Mouse (Mus musculus) thymus, postnatal 25 days (tissue): ENCODE results near the gene Klk8.

Experiments used
- DNase-seq: peaks from one replicate; pipeline ENCODE4 v3.0.0; 2022

Gene Klk8

GRCm38 (mm10) chr7:43797333-43797769 is at the start of gene Klk8:
Gene Klk8, plus strand, starts transcription at chr7:43797577.
- DNase-seq = peak; percentile 48

- no peak for DNase-seq
These were observed 49.6 kb upstream of the Klk8 start for GRCm38 (mm10) chr7:43747788-43748187.

DNA sequence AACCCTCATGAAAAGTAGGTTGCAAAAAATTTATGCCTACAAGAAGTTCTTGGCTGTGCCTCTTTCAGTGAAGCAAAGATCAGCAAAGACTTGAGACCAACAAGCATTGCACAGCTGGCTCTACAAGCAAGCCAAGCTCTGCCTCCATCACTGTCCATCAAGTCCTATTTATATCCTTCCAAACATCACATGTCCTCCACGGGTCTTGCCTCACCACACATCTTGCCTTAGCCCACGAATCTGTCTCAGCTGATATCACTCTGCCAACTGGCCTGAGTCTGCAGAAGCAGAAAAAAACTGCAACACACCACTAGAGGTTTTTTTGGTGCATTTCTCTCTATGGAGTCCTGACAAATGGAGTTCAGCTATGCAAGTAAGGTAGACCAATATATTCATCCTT is 44.6 kb upstream of the Klk8 start:
- no peak for DNase-seq

DNA sequence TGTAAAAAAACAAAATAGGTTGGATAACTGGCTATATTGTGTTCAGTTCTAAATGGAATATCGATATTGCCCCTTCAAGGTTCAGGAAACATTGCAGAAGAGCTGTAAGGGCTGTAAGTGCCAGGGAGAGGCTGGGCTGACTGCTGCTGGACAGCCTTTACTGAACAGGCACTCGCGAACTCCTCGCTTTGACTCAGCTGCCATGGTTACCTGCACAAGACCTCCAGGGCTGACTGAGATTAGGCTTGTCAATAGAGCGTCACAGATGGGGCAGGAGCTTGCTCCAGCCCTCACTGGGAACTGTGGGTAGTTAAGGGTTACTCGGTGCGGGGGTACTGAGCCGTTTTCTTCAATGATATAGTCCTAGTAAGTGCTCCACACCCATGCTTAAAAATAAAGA is 30.9 kb upstream of the Klk8 start:
- DNase-seq = no peak

- DNase-seq = no peak
These were observed 28.8 kb upstream of the Klk8 start, which contains the start of gene Klk12 for GRCm38 (mm10) chr7:43768597-43768996. Gene Klk12, plus strand, starts transcription at chr7:43768897.

DNA sequence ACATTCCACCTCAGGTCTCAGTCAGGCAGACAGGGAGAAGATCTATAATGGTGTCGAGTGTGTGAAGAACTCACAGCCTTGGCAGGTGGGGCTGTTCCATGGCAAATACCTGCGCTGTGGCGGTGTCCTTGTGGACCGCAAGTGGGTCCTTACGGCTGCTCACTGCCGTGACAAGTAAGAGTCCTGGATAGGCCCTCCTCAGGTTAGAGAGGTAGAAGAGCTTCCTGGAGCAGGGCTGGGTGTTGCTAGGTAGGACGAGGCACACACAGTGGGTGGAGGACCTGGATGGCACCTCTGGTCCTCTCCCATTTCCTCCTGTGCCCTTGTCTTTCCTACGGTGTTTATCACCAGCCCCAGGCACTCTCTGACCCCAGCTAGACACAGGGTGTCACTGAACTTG is 27.7 kb upstream of the Klk8 start:
- no peak for DNase-seq

DNA sequence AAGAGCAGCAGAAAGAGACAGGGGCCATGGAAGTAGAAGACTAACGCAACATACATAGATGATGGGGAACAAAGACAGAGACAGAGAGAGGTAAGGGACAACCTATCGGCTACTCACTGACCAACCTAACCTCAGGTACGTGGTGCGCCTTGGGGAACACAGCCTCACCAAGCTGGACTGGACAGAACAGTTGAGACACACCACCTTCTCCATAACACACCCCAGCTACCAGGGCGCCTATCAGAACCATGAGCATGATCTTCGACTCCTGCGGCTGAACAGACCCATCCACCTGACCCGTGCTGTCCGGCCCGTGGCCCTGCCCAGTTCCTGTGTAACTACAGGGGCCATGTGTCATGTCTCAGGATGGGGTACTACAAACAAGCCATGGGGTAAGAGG is 26.7 kb upstream of the Klk8 start:
- DNase-seq = no peak

DNA sequence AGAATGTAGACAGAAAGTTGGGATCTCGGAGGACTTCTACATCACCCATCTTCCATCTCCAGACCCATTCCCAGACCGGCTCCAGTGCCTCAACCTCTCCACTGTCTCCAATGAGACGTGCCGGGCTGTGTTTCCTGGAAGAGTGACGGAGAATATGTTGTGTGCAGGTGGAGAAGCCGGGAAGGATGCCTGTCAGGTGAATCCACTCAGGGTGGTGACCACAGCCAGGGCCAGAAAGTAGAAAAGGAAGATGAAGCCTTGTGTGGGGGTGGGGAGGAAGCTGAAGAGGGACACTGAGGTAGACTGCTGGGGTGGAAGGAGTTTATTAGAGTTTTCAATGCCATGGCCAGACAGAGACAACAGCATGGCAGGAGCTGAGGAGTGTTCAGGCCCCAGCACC is 25.5 kb upstream of the Klk8 start:
- DNase-seq = no peak

GRCm38 (mm10) chr7:43772901-43773300 is 24.5 kb upstream of the Klk8 start:
- no peak for DNase-seq

GRCm38 (mm10) chr7:43774364-43774763 is 23.0 kb upstream of the Klk8 start, which contains the start of gene Klk11:
Gene Klk11, plus strand, starts transcription at chr7:43774604.
- DNase-seq = no peak

- DNase-seq = no peak
These were observed 22.6 kb upstream of the Klk8 start for GRCm38 (mm10) chr7:43774802-43775201.

- DNase-seq = no peak
These were observed 21.9 kb upstream of the Klk8 start for GRCm38 (mm10) chr7:43775311-43776057.

DNA sequence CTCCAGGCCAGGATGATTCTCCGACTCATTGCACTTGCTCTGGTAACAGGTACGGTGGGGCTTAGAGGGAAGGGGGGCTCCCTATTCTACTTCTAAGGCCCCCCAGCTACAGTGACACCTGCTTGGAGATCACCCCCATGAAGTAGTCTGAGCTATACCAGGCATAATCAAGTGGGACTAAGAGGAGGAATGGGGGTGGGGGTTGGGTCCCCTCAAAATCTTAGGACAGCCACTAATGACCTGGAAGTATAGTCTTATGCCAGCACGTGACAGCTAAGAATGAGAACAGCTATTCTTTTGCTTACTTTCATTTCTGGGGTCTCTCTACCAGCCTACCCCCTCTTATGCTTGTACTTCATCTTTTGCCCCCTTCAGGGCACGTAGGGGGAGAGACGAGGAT is 20.9 kb upstream of the Klk8 start:
- no peak for DNase-seq

DNA sequence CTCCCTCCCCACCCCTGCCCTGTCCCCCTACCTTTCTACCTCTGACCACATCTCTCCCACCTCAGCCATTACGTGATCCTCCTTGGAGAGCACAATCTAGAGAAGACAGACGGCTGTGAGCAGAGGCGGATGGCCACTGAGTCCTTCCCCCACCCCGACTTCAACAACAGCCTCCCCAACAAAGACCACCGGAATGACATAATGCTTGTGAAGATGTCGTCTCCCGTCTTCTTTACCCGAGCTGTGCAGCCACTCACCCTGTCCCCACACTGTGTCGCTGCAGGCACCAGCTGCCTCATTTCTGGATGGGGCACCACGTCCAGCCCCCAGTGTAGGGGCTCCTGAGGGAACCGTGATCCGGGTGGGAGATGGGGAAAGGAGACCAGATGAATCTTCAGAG is 20.0 kb upstream of the Klk8 start:
- DNase-seq = no peak

DNA sequence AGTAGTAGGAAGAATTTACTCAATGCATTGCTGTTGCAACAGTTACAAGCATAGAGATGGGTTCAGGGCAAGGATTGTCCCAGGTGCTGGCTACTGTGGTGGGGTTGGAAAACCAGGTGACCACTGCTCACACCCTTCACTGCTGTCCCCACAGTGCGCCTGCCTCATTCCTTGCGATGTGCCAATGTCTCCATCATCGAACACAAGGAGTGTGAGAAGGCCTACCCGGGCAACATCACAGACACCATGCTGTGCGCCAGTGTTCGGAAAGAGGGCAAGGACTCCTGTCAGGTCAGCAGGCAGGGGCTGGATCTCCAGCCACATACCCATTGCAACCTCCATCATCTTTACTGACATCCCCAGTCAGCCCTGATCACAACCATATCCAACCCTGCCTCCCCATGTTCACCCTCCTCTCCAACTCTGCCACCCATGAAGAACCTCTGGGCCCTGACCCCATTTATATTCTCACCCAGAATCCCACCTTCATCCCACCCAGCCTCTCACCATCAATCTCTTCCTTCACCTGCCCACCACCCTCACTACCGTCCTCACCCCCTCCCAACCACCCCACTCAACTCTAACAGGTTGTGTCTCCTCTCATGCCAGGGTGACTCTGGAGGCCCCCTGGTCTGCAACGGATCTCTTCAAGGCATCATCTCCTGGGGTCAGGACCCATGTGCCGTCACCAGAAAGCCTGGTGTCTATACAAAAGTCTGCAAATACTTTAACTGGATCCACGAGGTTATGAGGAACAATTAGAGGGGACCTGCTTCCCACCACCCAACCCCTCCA is 19.0 kb upstream of the Klk8 start:
- no peak for DNase-seq

DNA sequence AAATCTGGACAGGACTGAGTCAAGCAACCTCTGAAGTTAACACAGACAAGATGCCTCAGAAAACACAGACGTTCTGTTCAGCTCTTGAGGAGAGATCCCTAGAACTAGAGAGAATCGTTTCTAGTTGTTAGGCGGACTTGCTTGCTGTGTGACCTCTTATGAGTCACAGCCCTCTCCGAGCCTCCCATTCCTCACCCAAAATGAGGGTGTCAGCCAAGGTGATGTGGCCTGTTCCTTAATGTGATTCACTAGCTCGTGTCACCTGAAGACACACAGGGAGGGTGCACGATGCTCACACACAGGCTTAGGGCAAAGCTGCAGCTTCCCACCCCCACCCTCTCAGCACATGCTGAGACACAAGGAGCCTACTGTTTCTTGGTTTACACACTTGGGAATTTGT is 17.1 kb upstream of the Klk8 start:
- DNase-seq = no peak

- no peak for DNase-seq
These were observed 16.6 kb upstream of the Klk8 start, which contains the start of gene Klk10 for GRCm38 (mm10) chr7:43780746-43781145. Gene Klk10, plus strand, starts transcription at chr7:43781035.

- no peak for DNase-seq
These were observed 15.8 kb upstream of the Klk8 start for GRCm38 (mm10) chr7:43781541-43781940.

DNA sequence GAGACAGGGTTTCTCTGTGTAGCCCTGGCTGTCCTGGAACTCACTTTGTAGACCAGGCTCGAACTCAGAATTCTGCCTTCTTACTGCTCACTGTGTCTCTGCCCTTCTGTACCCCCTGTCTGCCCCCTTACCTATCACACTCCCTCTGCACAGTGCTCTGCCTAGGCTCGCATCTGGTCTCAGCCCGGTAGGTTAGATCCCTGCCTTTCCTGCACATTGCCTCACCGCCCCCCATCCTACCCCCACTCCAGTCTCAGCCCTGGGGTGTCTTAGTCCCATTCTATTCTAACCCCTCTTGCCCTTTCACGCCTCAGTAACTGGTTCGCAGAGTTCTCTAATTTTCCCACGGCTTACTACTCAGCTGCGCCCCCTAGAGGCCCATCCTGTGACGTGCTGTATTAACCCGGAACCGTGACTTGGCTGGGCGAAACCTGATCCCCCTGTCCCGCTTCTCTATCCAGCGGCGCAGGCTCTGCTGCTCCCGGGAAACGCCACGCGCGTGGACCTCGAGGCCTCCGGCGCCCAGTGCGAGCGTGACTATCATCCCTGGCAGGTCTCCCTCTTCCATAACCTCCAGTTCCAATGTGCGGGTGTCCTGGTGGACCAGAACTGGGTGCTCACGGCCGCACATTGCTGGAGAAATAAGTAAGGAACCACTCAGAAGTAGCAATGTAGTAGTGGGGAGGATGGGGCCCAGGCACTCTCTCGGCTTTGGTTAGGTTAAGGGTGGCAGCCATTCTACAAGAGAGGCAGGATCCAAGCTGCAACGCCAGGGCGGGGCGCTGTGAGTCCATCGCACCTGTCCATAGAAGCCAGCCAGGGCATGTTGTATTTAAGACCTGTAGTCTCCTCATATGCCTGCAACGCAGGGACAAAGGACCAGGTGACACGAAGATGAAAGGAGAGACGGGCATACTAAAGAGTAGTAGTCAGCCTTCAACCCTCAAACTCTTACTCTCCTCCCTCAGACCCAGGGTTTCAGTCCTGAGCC is 14.8 kb upstream of the Klk8 start:
- DNase-seq = peak; percentile 59

DNA sequence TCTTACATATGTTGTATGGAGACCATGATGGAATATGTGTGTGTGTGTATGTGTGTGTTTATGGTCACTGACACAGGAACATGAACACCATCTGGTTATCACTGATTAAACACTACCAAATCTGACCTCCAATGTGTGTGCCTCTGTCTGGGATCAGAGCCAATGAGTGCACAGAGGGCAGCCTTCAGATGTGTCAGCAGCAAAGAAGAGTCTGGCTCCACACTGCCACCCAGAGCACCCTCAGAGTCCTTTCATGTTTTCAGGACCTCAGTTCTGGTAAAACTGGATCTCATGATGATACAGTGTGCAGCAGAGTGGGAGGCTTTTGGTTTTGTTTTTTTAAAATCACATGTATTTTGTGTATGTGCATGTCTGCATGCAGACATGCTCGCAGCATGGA is 12.1 kb upstream of the Klk8 start:
- DNase-seq = no peak

DNA sequence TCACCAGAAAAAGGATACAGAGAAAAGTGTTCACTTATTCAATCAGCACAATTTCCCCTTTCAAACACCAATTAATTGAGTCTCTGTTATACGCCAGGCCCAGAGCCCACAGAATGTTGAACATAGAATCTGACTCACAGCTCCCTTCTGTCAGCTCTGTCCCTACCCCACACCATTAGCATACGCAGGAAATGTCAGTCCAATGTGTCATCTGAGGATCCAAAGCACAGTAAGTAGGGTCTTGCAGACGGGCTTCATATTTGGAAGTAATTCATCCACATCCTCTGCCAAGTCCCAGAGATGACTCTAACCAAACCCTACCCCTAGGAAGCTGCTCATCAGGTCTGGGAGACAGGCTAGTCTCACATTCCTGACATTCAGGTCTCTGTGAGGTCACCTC is 9.3 kb upstream of the Klk8 start:
- no peak for DNase-seq

- DNase-seq = no peak
These were observed 8.1 kb upstream of the Klk8 start for GRCm38 (mm10) chr7:43789295-43789694.

DNA sequence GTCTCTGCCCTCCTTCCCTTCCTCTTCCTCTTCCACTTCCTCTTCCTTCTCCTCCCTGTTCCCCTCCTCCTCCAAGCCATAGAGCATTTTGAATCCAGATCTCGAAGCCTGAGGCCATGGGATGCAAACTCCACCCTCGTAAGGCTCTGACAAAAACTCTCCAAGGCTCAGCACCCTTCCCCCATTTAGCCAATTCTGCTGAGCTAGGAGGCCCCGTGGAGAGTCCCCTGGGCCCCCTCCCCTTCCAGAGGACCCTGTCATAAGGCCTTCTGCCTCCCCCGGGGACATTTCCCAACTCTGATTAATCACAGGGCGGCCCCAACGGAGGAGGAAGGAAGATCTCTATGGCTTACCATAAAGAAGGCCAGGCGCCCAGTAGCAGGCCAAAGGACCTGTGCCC is 5.8 kb upstream of the Klk8 start, which contains the start of gene Klk9:
Gene Klk9, plus strand, starts transcription at position 301 of the 400 bp plus-strand sequence.
- no peak for DNase-seq
